Mouse (Mus musculus) MEL (cell line): ENCODE measurements at regions not wholly inside any gene's neighbourhood (a gene's known extent, or its start where the extent isn't known, plus 50 kb on each side); places are given as distances from the start of the nearest gene placed in this dataset.

Source experiments
- DNase-seq: peaks from one replicate; pipeline ENCODE4 v3.0.0; 2011; ENCODE audit warnings: low read depth, low spot score
- H3K27ac ChIP-seq: 2 replicates; pipeline ENCODE4 v1.5.1; 2012; ENCODE audit warnings: low read depth, mild to moderate bottlenecking, control low read depth, low read length, moderate library complexity; ENCODE audit not compliant: control insufficient read depth
- H3K27me3 ChIP-seq, 2 experiments: fragments of 150-350 bp in 1 of 2; sonication (generic) in 1 of 2; 2 replicates each; pipeline ENCODE4 v1.6.1; 2012; ENCODE audit warnings: low read length in 2 of 2, mild to moderate bottlenecking in 2 of 2, improper control_type of control experiment in 1 of 2, moderate library complexity in 1 of 2; ENCODE audit not compliant: insufficient read depth in 2 of 2, control insufficient read depth in 1 of 2
- H3K36me3 ChIP-seq, 2 experiments: 2 replicates each; pipeline ENCODE4 v1.6.1; 2012 to 2014; ENCODE audit warnings: low read length in 2 of 2, improper control_type of control experiment in 1 of 2, inconsistent platforms in 1 of 2, mild to moderate bottlenecking in 1 of 2; ENCODE audit not compliant: insufficient read depth in 2 of 2, control insufficient read depth in 1 of 2
- H3K4me1 ChIP-seq, 2 experiments: fragments of 150-350 bp in 1 of 2; sonication (generic) in 1 of 2; 2 replicates each; pipeline ENCODE4 v1.6.1; 2012; ENCODE audit warnings: low read length in 2 of 2, improper control_type of control experiment in 1 of 2, mild to moderate bottlenecking in 1 of 2; ENCODE audit not compliant: insufficient read depth in 2 of 2, control insufficient read depth in 1 of 2
- H3K4me3 ChIP-seq, 2 experiments: fragments of 150-350 bp in 1 of 2; sonication (generic) in 1 of 2; 2 replicates each; pipeline ENCODE4 v1.5.1; 2012; ENCODE audit warnings: low read depth in 2 of 2, low read length in 2 of 2, mild to moderate bottlenecking in 2 of 2, moderate library complexity in 2 of 2, control low read depth in 1 of 2, improper control_type of control experiment in 1 of 2; ENCODE audit not compliant: control insufficient read depth in 1 of 2, insufficient read depth in 1 of 2
- H3K79me2 ChIP-seq: 2 replicates; pipeline ENCODE4 v1.6.1; 2012; ENCODE audit warnings: mild to moderate bottlenecking, low read length, moderate library complexity; ENCODE audit not compliant: control insufficient read depth, poor library complexity, insufficient read depth
- H3K9ac ChIP-seq: 2 replicates; pipeline ENCODE4 v1.6.1; 2012; ENCODE audit warnings: low read depth, mild to moderate bottlenecking, control low read depth, low read length, moderate library complexity; ENCODE audit not compliant: control insufficient read depth, poor library complexity, severe bottlenecking
- H3K9me3 ChIP-seq: fragments of 150-350 bp; sonication (generic); replicated peaks from 2 replicates; pipeline ENCODE4 v1.6.1; 2012; ENCODE audit warnings: mild to moderate bottlenecking, low read length, improper control_type of control experiment, moderate library complexity; ENCODE audit not compliant: insufficient read depth
- CHD2 ChIP-seq: IDR thresholded peaks from 2 replicates; pipeline ENCODE4 v1.6.1; 2011; ENCODE audit warnings: low read length, improper control_type of control experiment
- CTCF ChIP-seq, 3 experiments: IDR thresholded peaks in 2 of 3; conservative IDR thresholded peaks in 1 of 3; 2 replicates each; pipeline ENCODE4 v1.5.1; 2011 to 2012; ENCODE audit warnings: low read length in 3 of 3, low read depth in 2 of 3, mild to moderate bottlenecking in 2 of 3, improper control_type of control experiment in 1 of 3, inconsistent platforms in 1 of 3, mixed read lengths in 1 of 3, moderate library complexity in 1 of 3; ENCODE audit not compliant: control insufficient read depth in 1 of 3, insufficient read depth in 1 of 3, poor library complexity in 1 of 3, severe bottlenecking in 1 of 3
- E2F4 ChIP-seq: IDR thresholded peaks from 2 replicates; pipeline ENCODE4 v1.6.1; 2011; ENCODE audit warnings: low read depth, low read length, improper control_type of control experiment, borderline replicate concordance
- ELF1 ChIP-seq: IDR thresholded peaks from 2 replicates; pipeline ENCODE4 v1.6.1; 2014; ENCODE audit warnings: low read depth, mild to moderate bottlenecking, inconsistent platforms, low read length, improper control_type of control experiment, moderate library complexity
- EP300 ChIP-seq, 2 experiments: IDR thresholded peaks; 2 replicates each; pipeline ENCODE4 v1.6.1; 2011; ENCODE audit warnings: improper control_type of control experiment in 2 of 2, low read length in 2 of 2, low read depth in 1 of 2, mild to moderate bottlenecking in 1 of 2
- JUND ChIP-seq: IDR thresholded peaks from 2 replicates; pipeline ENCODE4 v1.6.1; 2011; ENCODE audit warnings: low read depth, mild to moderate bottlenecking, improper control_type of control experiment, low read length
- KAT2A ChIP-seq: conservative IDR thresholded peaks from 2 replicates; pipeline ENCODE4 v1.6.1; 2012; ENCODE audit warnings: low read depth, low read length, improper control_type of control experiment, inconsistent platforms
- MAZ ChIP-seq: IDR thresholded peaks from 2 replicates; pipeline ENCODE4 v1.6.1; 2012; ENCODE audit warnings: low read depth, mild to moderate bottlenecking, inconsistent platforms, low read length, improper control_type of control experiment
- MYB ChIP-seq: IDR thresholded peaks from 2 replicates; pipeline ENCODE4 v1.6.1; 2011; ENCODE audit warnings: mild to moderate bottlenecking, low read depth, low read length, improper control_type of control experiment
- NRF1 ChIP-seq: IDR thresholded peaks from 2 replicates; pipeline ENCODE4 v1.6.1; 2014; ENCODE audit warnings: low read depth, mild to moderate bottlenecking, inconsistent platforms, low read length, improper control_type of control experiment, moderate library complexity; ENCODE audit not compliant: poor library complexity, insufficient read depth, severe bottlenecking
- POLR2A ChIP-seq, 2 experiments: IDR thresholded peaks; 2 replicates each; pipeline ENCODE4 v1.6.1; 2011 to 2012; ENCODE audit warnings: low read length in 2 of 2, mild to moderate bottlenecking in 2 of 2, control low read depth in 1 of 2, improper control_type of control experiment in 1 of 2, low read depth in 1 of 2, moderate library complexity in 1 of 2; ENCODE audit not compliant: control insufficient read depth in 1 of 2, insufficient read depth in 1 of 2, poor library complexity in 1 of 2
- RAD21 ChIP-seq: IDR thresholded peaks from 2 replicates; pipeline ENCODE4 v1.6.1; 2011; ENCODE audit warnings: mild to moderate bottlenecking, low read depth, low read length, improper control_type of control experiment
- RCOR1 ChIP-seq: IDR thresholded peaks from 2 replicates; pipeline ENCODE4 v1.6.1; 2012; ENCODE audit warnings: low read depth, mild to moderate bottlenecking, inconsistent platforms, low read length, improper control_type of control experiment
- TBP ChIP-seq: IDR thresholded peaks from 2 replicates; pipeline ENCODE4 v1.8.0; 2011; ENCODE audit warnings: low read depth, low read length, improper control_type of control experiment
- UBTF ChIP-seq: IDR thresholded peaks from 2 replicates; pipeline ENCODE4 v1.6.1; 2012; ENCODE audit warnings: low read depth, mild to moderate bottlenecking, inconsistent platforms, low read length, improper control_type of control experiment, moderate library complexity, borderline replicate concordance; ENCODE audit not compliant: insufficient read depth
- USF2 ChIP-seq, 2 experiments: IDR thresholded peaks; 2 replicates each; pipeline ENCODE4 v1.6.1; 2011 to 2012; ENCODE audit warnings: improper control_type of control experiment in 2 of 2, low read length in 2 of 2, borderline replicate concordance in 1 of 2, inconsistent platforms in 1 of 2, low read depth in 1 of 2, mild to moderate bottlenecking in 1 of 2; ENCODE audit not compliant: insufficient read depth in 1 of 2
- ZNF384 ChIP-seq: IDR thresholded peaks from 2 replicates; pipeline ENCODE4 v1.6.1; 2012; ENCODE audit warnings: low read depth, mild to moderate bottlenecking, inconsistent platforms, low read length, improper control_type of control experiment

- H3K4me1 ChIP-seq: no peaks in the 10 kb centered on the region
- H3K9me3 ChIP-seq: no peaks in the 10 kb centered on the region
- H3K79me2 ChIP-seq: no peaks in the 10 kb centered on the region
- DNase-seq: no peak
- no peaks in the 10 kb centered on the region for H3K36me3 ChIP-seq
- TF ChIP-seq NRF1 (no peak), POLR2A (IDR thresholded peaks at IDR 0.05; ENCODE audit: control insufficient read depth in 1 of 2, insufficient read depth in 1 of 2, low read depth in 1 of 2, low read length in 2 of 2, poor library complexity in 1 of 2) (no peak), TBP (no peak), ELF1 (no peak), KAT2A (no peak), MYB (no peak), MAZ (no peak), CHD2 (no peak), CTCF (IDR thresholded peaks at IDR 0.05 in 2 of 3, conservative IDR thresholded peaks at IDR 0.05 in 1 of 3; ENCODE audit: control insufficient read depth in 1 of 3, insufficient read depth in 1 of 3, low read depth in 2 of 3, low read length in 3 of 3, poor library complexity in 1 of 3, severe bottlenecking in 1 of 3) (no peak), E2F4 (no peak), RAD21 (no peak)
- TF ChIP-seq, all 39 proteins: peak for 0
- H3K4me3 ChIP-seq: no peak overlapping the region
- no peak overlapping the region for H3K27ac ChIP-seq
- no peaks in the 10 kb centered on the region for H3K27me3 ChIP-seq
- no peak overlapping the region for H3K9ac ChIP-seq
These were observed 351.5 kb downstream of the Etnk1 start for GRCm38 (mm10) chr6:143518476-143518875.

- Histone ChIP-seq H3K27me3 (no peaks in the 10 kb centered on the region), H3K9me3 (no peaks in the 10 kb centered on the region), H3K79me2 (no peaks in the 10 kb centered on the region), H3K4me1 (no peaks in the 10 kb centered on the region), H3K9ac (no peak overlapping the region), H3K4me3 (no peak overlapping the region), H3K36me3 (no peaks in the 10 kb centered on the region), H3K27ac (no peak overlapping the region)
- TF ChIP-seq RAD21 (no peak), UBTF (no peak), CTCF (IDR thresholded peaks at IDR 0.05 in 2 of 3, conservative IDR thresholded peaks at IDR 0.05 in 1 of 3; ENCODE audit: control insufficient read depth in 1 of 3, insufficient read depth in 1 of 3, low read depth in 2 of 3, low read length in 3 of 3, poor library complexity in 1 of 3, severe bottlenecking in 1 of 3) (no peak), KAT2A (no peak), POLR2A (IDR thresholded peaks at IDR 0.05; ENCODE audit: control insufficient read depth in 1 of 2, insufficient read depth in 1 of 2, low read depth in 1 of 2, low read length in 2 of 2, poor library complexity in 1 of 2) (no peak), EP300 (IDR thresholded peaks at IDR 0.05; ENCODE audit: low read depth in 1 of 2, low read length in 2 of 2) (no peak), USF2 (IDR thresholded peaks at IDR 0.05; ENCODE audit: borderline replicate concordance in 1 of 2, insufficient read depth in 1 of 2, low read depth in 1 of 2, low read length in 2 of 2) (no peak), TBP (no peak), E2F4 (no peak), ZNF384 (no peak), JUND (no peak), RCOR1 (no peak)
- DNase-seq: no peak
These were observed 352.6 kb downstream of the Etnk1 start for GRCm38 (mm10) chr6:143519668-143520067.
